Mouse (Mus musculus): ENCODE measurements at regions not wholly inside any gene's neighbourhood (a gene's known extent, or its start where the extent isn't known, plus 50 kb on each side); places are given as distances from the start of the nearest gene placed in this dataset.

GRCm38 (mm10) chr4:127707126-127707525 is 263.6 kb downstream of the CK137956 start:
- H3K27me3 ChIP-seq (ENCODE audit: control insufficient read depth, insufficient read depth, insufficient read length), result no peaks in the 10 kb centered on the region
- no peak overlapping the region for H3ac ChIP-seq (ENCODE audit: control insufficient read depth, insufficient read length)
- TF ChIP-seq TCF3 (IDR thresholded peaks at IDR 0.05; ENCODE audit: insufficient read length, low read depth), result no peak
- TF ChIP-seq MYOG (IDR thresholded peaks at IDR 0.05; ENCODE audit: control insufficient read depth in 1 of 3, insufficient read depth in 1 of 3, insufficient read length in 2 of 3, low read depth in 2 of 3), result no peak
- TF ChIP-seq MAX (IDR thresholded peaks at IDR 0.05; ENCODE audit: low read depth), result no peak
- TF ChIP-seq MYOD1 (IDR thresholded peaks at IDR 0.05; ENCODE audit: control insufficient read depth in 1 of 3, insufficient read length in 2 of 3, low read depth in 2 of 3), result no peak
- no peak overlapping the region for H3K4me2 ChIP-seq (ENCODE audit: low read depth)
- no peaks in the 10 kb centered on the region for H3K79me2 ChIP-seq (ENCODE audit: control insufficient read depth, insufficient read depth)
- no peak overlapping the region for H3K4me3 ChIP-seq
- no peaks in the 10 kb centered on the region for H3K36me3 ChIP-seq (ENCODE audit: control insufficient read depth, insufficient read depth)

GRCm38 (mm10) chr4:127701651-127702050 is 269.1 kb downstream of the CK137956 start:
- Histone ChIP-seq H3K27me3 (ENCODE audit: control insufficient read depth, insufficient read depth, insufficient read length) (no peaks in the 10 kb centered on the region), H3K79me2 (ENCODE audit: control insufficient read depth, insufficient read depth) (no peaks in the 10 kb centered on the region), H3K36me3 (ENCODE audit: control insufficient read depth, insufficient read depth) (no peaks in the 10 kb centered on the region), H3K4me3 (no peak overlapping the region), H3K4me2 (ENCODE audit: low read depth) (no peak overlapping the region), H3ac (ENCODE audit: control insufficient read depth, insufficient read length) (no peak overlapping the region)
- TF ChIP-seq SRF (IDR thresholded peaks at IDR 0.05; ENCODE audit: control insufficient read depth, insufficient read length, low read depth), result no peak
- no peak for TF ChIP-seq MAX (IDR thresholded peaks at IDR 0.05; ENCODE audit: low read depth)
- TF ChIP-seq E2F4 (IDR thresholded peaks at IDR 0.05; ENCODE audit: insufficient read depth), result no peak
- TF ChIP-seq REST (IDR thresholded peaks at IDR 0.05; ENCODE audit: insufficient read depth, insufficient read length), result no peak
- no peak for TF ChIP-seq TCF3 (IDR thresholded peaks at IDR 0.05; ENCODE audit: insufficient read length, low read depth)
- TF ChIP-seq MYOG (IDR thresholded peaks at IDR 0.05; ENCODE audit: control insufficient read depth in 1 of 3, insufficient read depth in 1 of 3, insufficient read length in 2 of 3, low read depth in 2 of 3), result no peak
- no peak for TF ChIP-seq POLR2A (IDR thresholded peaks at IDR 0.05; ENCODE audit: insufficient read length, low read depth)
- TF ChIP-seq TCF12 (IDR thresholded peaks at IDR 0.05; ENCODE audit: insufficient read depth, poor library complexity, severe bottlenecking), result no peak
- TF ChIP-seq MYOD1 (IDR thresholded peaks at IDR 0.05; ENCODE audit: control insufficient read depth in 1 of 3, insufficient read length in 2 of 3, low read depth in 2 of 3), result no peak

- H3K4me2 ChIP-seq (ENCODE audit: low read depth), result no peak overlapping the region
- no peaks in the 10 kb centered on the region for H3K36me3 ChIP-seq (ENCODE audit: control insufficient read depth, insufficient read depth)
- no peak overlapping the region for H3K4me3 ChIP-seq
- TF ChIP-seq REST (IDR thresholded peaks at IDR 0.05; ENCODE audit: insufficient read depth, insufficient read length) (no peak), CEBPB (IDR thresholded peaks at IDR 0.05; ENCODE audit: insufficient read depth, poor library complexity, severe bottlenecking) (no peak), MYOG (IDR thresholded peaks at IDR 0.05; ENCODE audit: control insufficient read depth in 1 of 3, insufficient read depth in 1 of 3, insufficient read length in 2 of 3, low read depth in 2 of 3) (no peak), TCF3 (IDR thresholded peaks at IDR 0.05; ENCODE audit: insufficient read length, low read depth) (no peak), USF1 (IDR thresholded peaks at IDR 0.05; ENCODE audit: low read depth) (no peak), E2F4 (IDR thresholded peaks at IDR 0.05; ENCODE audit: insufficient read depth) (no peak), TCF12 (IDR thresholded peaks at IDR 0.05; ENCODE audit: insufficient read depth, poor library complexity, severe bottlenecking) (no peak), MYOD1 (IDR thresholded peaks at IDR 0.05; ENCODE audit: control insufficient read depth in 1 of 3, insufficient read length in 2 of 3, low read depth in 2 of 3) (no peak), POLR2AphosphoS2 (IDR thresholded peaks at IDR 0.05; ENCODE audit: insufficient read length, low read depth) (no peak), POLR2A (IDR thresholded peaks at IDR 0.05; ENCODE audit: insufficient read length, low read depth) (no peak), MAX (IDR thresholded peaks at IDR 0.05; ENCODE audit: low read depth) (no peak), SRF (IDR thresholded peaks at IDR 0.05; ENCODE audit: control insufficient read depth, insufficient read length, low read depth) (no peak)
- no peak overlapping the region for H3ac ChIP-seq (ENCODE audit: control insufficient read depth, insufficient read length)
- no peaks in the 10 kb centered on the region for H3K79me2 ChIP-seq (ENCODE audit: control insufficient read depth, insufficient read depth)
- H3K27me3 ChIP-seq (ENCODE audit: control insufficient read depth, insufficient read depth, insufficient read length), result no peaks in the 10 kb centered on the region
These were observed 280.8 kb downstream of the CK137956 start for GRCm38 (mm10) chr4:127689986-127690385.

GRCm38 (mm10) chr4:127685021-127685420 is 285.7 kb downstream of the CK137956 start:
- Histone ChIP-seq H3K79me2 (ENCODE audit: control insufficient read depth, insufficient read depth) (no peaks in the 10 kb centered on the region), H3K36me3 (ENCODE audit: control insufficient read depth, insufficient read depth) (no peaks in the 10 kb centered on the region), H3K27me3 (ENCODE audit: control insufficient read depth, insufficient read depth, insufficient read length) (no peaks in the 10 kb centered on the region), H3K4me3 (no peak overlapping the region), H3K4me2 (ENCODE audit: low read depth) (no peak overlapping the region), H3ac (ENCODE audit: control insufficient read depth, insufficient read length) (no peak overlapping the region)
- TF ChIP-seq REST (IDR thresholded peaks at IDR 0.05; ENCODE audit: insufficient read depth, insufficient read length) (no peak), CEBPB (IDR thresholded peaks at IDR 0.05; ENCODE audit: insufficient read depth, poor library complexity, severe bottlenecking) (no peak), USF1 (IDR thresholded peaks at IDR 0.05; ENCODE audit: low read depth) (no peak), POLR2A (IDR thresholded peaks at IDR 0.05; ENCODE audit: insufficient read length, low read depth) (no peak), E2F4 (IDR thresholded peaks at IDR 0.05; ENCODE audit: insufficient read depth) (no peak), MYOG (IDR thresholded peaks at IDR 0.05; ENCODE audit: control insufficient read depth in 1 of 3, insufficient read depth in 1 of 3, insufficient read length in 2 of 3, low read depth in 2 of 3) (no peak), MYOD1 (IDR thresholded peaks at IDR 0.05; ENCODE audit: control insufficient read depth in 1 of 3, insufficient read length in 2 of 3, low read depth in 2 of 3) (no peak), SRF (IDR thresholded peaks at IDR 0.05; ENCODE audit: control insufficient read depth, insufficient read length, low read depth) (no peak), POLR2AphosphoS2 (IDR thresholded peaks at IDR 0.05; ENCODE audit: insufficient read length, low read depth) (no peak), MAX (IDR thresholded peaks at IDR 0.05; ENCODE audit: low read depth) (no peak), TCF3 (IDR thresholded peaks at IDR 0.05; ENCODE audit: insufficient read length, low read depth) (no peak), TCF12 (IDR thresholded peaks at IDR 0.05; ENCODE audit: insufficient read depth, poor library complexity, severe bottlenecking) (no peak)

GRCm38 (mm10) chr4:127679391-127679790 is 291.4 kb downstream of the CK137956 start:
- no peaks in the 10 kb centered on the region for H3K27me3 ChIP-seq (ENCODE audit: control insufficient read depth, insufficient read depth, insufficient read length)
- no peaks in the 10 kb centered on the region for H3K36me3 ChIP-seq (ENCODE audit: control insufficient read depth, insufficient read depth)
- no peak overlapping the region for H3ac ChIP-seq (ENCODE audit: control insufficient read depth, insufficient read length)
- no peak for TF ChIP-seq MYOD1 (IDR thresholded peaks at IDR 0.05; ENCODE audit: control insufficient read depth in 1 of 3, insufficient read length in 2 of 3, low read depth in 2 of 3)
- no peak overlapping the region for H3K4me2 ChIP-seq (ENCODE audit: low read depth)
- no peaks in the 10 kb centered on the region for H3K79me2 ChIP-seq (ENCODE audit: control insufficient read depth, insufficient read depth)
- no peak overlapping the region for H3K4me3 ChIP-seq

Data from myocyte (in vitro differentiated cells).